Mouse (Mus musculus) embryo, embryonic 9.5 days (tissue): ENCODE results near the gene Tnnt3.

Experiments
- DNase-seq: peaks from one replicate; pipeline ENCODE4 v3.0.0-alpha.2; 2017; ENCODE audit errors: extremely low spot score

Gene Tnnt3

GRCm38 (mm10) chr7:142564955-142565643 is 66.5 kb downstream of the Tnnt3 start:
- peak; percentile 68 for DNase-seq
